Mouse (Mus musculus) limb, embryonic 11.5 days (tissue): Measurements from ENCODE around the gene Rab7. TPM values are rescaled to one million over a fixed set of nuclear protein-coding genes. Genes with fewer than 3 reads are reported as not detected.

ENCODE experiments used
- ATAC-seq: fragments of 200-750 bp; cut with Nextera tagmentation; 2 replicates; pipeline ENCODE4 v1.8.0; 2017; ENCODE audit warnings: low read depth; ENCODE audit not compliant: insufficient number of reproducible peaks, low FRiP score, low TSS enrichment
- DNase-seq: peaks from one replicate; pipeline ENCODE4 v3.0.0-alpha.2; 2015; ENCODE audit warnings: low spot score
- H3K27ac ChIP-seq: fragments of 300-500 bp; sonication (generic); replicated peaks from 2 replicates; pipeline ENCODE4 v1.5.1; 2014; ENCODE audit warnings: low read depth, mild to moderate bottlenecking, low read length
- H3K27me3 ChIP-seq: fragments of 300-500 bp; sonication (generic); 2 replicates; pipeline ENCODE4 v1.6.1; 2014; ENCODE audit warnings: mild to moderate bottlenecking, low read length, mixed read lengths; ENCODE audit not compliant: control insufficient read depth, insufficient read depth
- H3K36me3 ChIP-seq: fragments of 300-500 bp; sonication (generic); 2 replicates; pipeline ENCODE4 v1.6.1; 2014; ENCODE audit warnings: mild to moderate bottlenecking, low read length, moderate library complexity, mixed read lengths; ENCODE audit not compliant: control insufficient read depth, insufficient read depth
- H3K4me1 ChIP-seq: fragments of 300-500 bp; sonication (generic); 2 replicates; pipeline ENCODE4 v1.6.1; 2014; ENCODE audit warnings: low read length, mixed read lengths; ENCODE audit not compliant: control insufficient read depth, insufficient read depth
- H3K4me2 ChIP-seq: fragments of 300-500 bp; sonication (generic); 2 replicates; pipeline ENCODE4 v1.6.1; 2014; ENCODE audit warnings: low read depth, mild to moderate bottlenecking, moderate library complexity; ENCODE audit not compliant: severe bottlenecking
- H3K4me3 ChIP-seq: fragments of 300-500 bp; sonication (generic); 2 replicates; pipeline ENCODE4 v1.5.1; 2014; ENCODE audit warnings: low read depth, low read length
- H3K9ac ChIP-seq: fragments of 300-500 bp; sonication (generic); 2 replicates; pipeline ENCODE4 v1.6.1; 2014; ENCODE audit warnings: mild to moderate bottlenecking, low read length
- H3K9me3 ChIP-seq: fragments of 300-500 bp; sonication (generic); 2 replicates; pipeline ENCODE4 v1.6.1; 2016; ENCODE audit warnings: low read length; ENCODE audit not compliant: control insufficient read depth
- WGBS: fragments of 180-500 bp; shearing (Covaris S2); extraction: QIAGEN DNeasy Blood & Tissue Kit; methylation state at CpG from one replicate; pipeline ENCODE4 v1.1.7; 2014; 5-methylcytosine and 5-hydroxymethylcytosine counted together
- polyA plus RNA-seq: library from polyadenylated mRNA; unstranded; fragments of >200 nt; fragmentation: Nextera tagmentation; extraction: Ambion mirVana; gene quantifications from 2 replicates; pipeline ENCODE4 v1.2.1, GENCODE M21; 2014

Rab7 gene
- polyA plus RNA-seq, 1 experiment from 2014 or later = 216 TPM

DNA sequence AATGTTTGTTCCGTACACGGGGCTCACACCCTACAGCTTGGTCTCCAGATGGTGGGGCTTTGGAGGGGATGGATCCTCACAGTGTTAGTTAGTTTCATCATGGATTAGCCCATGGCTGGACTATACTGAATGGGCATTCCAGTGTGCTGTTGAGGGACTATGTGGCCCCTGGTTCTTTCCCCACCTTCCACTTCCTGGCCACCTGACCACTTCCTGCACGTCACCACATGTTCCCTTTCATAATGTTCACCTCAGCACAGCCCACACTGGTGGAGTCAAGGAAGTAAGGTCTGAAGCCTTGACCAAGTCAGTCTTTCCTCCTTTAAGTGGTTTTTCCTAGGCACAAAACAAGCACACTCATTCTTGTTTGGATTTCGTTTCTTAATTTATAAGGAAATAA, 15.5 kb upstream of the Rab7 start:
- no peak for ATAC-seq
- DNase-seq = no peak
- H3K9ac ChIP-seq = no peak overlapping the region
- no peaks in the 10 kb centered on the region for H3K27me3 ChIP-seq
- H3K4me2 ChIP-seq = no peak overlapping the region
- H3K4me1 ChIP-seq = no peaks in the 10 kb centered on the region
- H3K9me3 ChIP-seq = no peaks in the 10 kb centered on the region
- WGBS = 86% methylated on average over 4 of the region's 4 CpGs
- H3K27ac ChIP-seq = no peak overlapping the region
- no peak overlapping the region for H3K4me3 ChIP-seq
- no peaks in the 10 kb centered on the region for H3K36me3 ChIP-seq

DNA sequence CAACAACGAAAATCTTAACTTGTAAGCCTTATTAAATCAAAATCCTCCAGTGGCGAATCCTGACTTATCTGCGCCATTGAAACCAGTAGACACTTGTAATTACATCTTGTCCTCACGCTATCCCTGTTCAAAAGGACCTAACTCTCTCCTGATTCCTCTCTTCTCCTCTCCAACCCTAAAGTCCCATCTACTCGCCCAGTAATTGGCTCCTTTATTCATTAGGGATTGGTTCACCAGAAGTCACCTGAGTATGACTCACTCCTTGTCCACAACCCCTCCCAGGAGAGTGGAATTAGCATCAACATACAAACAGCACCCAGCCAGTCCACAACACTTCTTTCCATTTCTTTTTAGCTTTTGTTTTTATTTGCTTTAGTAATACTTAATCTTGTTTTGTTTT, 14.8 kb upstream of the Rab7 start:
- WGBS = 78% methylated on average over 5 of the region's 5 CpGs
- H3K4me3 ChIP-seq = no peak overlapping the region
- no peak for DNase-seq

DNA sequence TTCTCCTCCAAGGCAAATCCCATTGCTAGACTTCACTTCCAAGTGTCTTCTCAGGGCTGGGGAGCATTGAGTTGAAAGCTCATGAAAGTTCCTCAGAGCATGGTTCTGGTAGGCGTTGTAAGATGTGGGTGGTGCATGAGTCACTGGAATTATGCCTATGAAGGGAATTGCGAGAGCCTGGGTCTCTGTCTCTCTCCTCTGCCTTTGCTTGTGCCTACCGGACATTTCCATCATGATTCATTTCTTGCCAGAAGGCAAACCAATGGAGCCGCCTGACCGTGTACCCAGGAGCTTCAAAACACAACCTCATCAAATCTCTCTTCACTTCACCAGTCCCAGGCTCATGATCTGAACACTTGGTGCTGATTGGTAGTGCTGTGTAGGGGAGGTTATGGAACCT, 11.8 kb upstream of the Rab7 start:
- no peak overlapping the region for H3K4me2 ChIP-seq
- no peak overlapping the region for H3K27ac ChIP-seq
- no peak overlapping the region for H3K9ac ChIP-seq
- no peaks in the 10 kb centered on the region for H3K9me3 ChIP-seq
- no peaks in the 10 kb centered on the region for H3K4me1 ChIP-seq
- no peaks in the 10 kb centered on the region for H3K36me3 ChIP-seq
- no peak for DNase-seq
- ATAC-seq = no peak
- no peaks in the 10 kb centered on the region for H3K27me3 ChIP-seq
- 86% methylated on average over 5 of the region's 5 CpGs for WGBS
- H3K4me3 ChIP-seq = no peak overlapping the region

More for the DNA sequence above, 14.8 kb upstream of the Rab7 start:
- H3K27me3 ChIP-seq = no peaks in the 10 kb centered on the region
- H3K36me3 ChIP-seq = no peaks in the 10 kb centered on the region
- no peaks in the 10 kb centered on the region for H3K9me3 ChIP-seq
- H3K27ac ChIP-seq = no peak overlapping the region
- no peak overlapping the region for H3K9ac ChIP-seq
- no peaks in the 10 kb centered on the region for H3K4me1 ChIP-seq
- no peak overlapping the region for H3K4me2 ChIP-seq
- no peak for ATAC-seq

DNA sequence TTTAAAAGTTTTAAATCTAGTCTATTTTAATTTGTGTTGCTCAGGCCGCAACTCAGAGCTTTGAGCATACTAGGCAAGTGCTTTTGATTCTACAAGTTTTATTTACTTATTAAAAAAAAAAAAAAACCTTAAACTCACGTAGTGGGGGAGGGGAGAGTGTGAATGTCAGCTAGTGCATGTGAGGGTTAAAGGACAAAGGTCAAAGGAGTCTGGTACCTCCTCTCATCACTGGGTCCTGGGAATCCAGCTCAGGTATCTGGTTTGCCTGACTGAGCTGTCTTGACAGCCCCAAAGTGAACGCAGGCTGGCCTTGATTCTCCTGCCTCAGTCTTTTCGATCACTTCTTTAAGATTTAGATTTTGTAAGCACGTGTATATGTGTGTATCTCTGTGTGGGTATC, 10.6 kb upstream of the Rab7 start:
- no peaks in the 10 kb centered on the region for H3K36me3 ChIP-seq
- no peak overlapping the region for H3K4me2 ChIP-seq
- no peak for DNase-seq
- no peak overlapping the region for H3K9ac ChIP-seq
- 79% methylated on average over 5 of the region's 5 CpGs for WGBS
- H3K4me1 ChIP-seq = no peaks in the 10 kb centered on the region
- no peak for ATAC-seq
- no peaks in the 10 kb centered on the region for H3K27me3 ChIP-seq
- no peak overlapping the region for H3K27ac ChIP-seq
- no peaks in the 10 kb centered on the region for H3K9me3 ChIP-seq
- no peak overlapping the region for H3K4me3 ChIP-seq

DNA sequence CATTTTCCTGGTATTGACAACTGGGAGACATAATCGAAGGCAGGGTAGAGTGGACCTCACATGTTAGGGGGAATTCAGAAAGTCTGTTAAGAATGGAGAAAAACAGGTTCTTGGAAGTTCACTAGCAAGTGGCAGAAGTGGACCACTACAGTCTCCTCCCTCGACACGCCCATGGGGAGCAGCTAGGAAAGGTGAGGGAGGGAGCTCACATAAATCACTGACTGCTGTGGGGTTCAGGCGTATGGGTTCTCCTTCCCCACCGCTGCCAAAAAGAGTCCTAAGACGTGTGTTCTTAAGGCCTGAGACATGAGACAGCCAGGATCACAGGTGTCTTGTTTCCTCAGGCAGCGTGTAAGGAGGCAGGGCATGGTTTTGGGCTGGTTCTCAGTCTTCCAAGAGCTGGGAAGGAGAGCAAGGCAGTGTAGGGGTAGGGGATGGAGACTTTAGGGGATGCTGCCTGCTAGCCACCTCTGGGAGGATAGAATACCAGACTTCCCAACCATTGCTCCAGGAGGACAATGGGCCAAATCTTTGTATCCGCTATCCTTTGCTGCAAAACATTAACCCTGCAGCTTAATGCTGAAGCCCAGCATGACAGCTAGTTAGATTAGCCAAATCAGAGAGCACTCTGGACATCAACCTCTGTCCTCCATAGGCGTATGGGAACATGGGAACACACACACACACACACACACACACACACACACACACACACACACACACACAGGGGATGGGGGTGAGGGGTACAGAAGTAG, 9.2 kb upstream of the Rab7 start:
- WGBS = 48% methylated on average over 9 of the region's 9 CpGs
- no peak overlapping the region for H3K4me3 ChIP-seq
- no peaks in the 10 kb centered on the region for H3K4me1 ChIP-seq
- H3K9me3 ChIP-seq = no peaks in the 10 kb centered on the region
- no peak overlapping the region for H3K4me2 ChIP-seq
- no peak for ATAC-seq
- no peaks in the 10 kb centered on the region for H3K36me3 ChIP-seq
- H3K27me3 ChIP-seq = no peaks in the 10 kb centered on the region
- H3K9ac ChIP-seq = no peak overlapping the region
- H3K27ac ChIP-seq = no peak overlapping the region
- DNase-seq = no peak

DNA sequence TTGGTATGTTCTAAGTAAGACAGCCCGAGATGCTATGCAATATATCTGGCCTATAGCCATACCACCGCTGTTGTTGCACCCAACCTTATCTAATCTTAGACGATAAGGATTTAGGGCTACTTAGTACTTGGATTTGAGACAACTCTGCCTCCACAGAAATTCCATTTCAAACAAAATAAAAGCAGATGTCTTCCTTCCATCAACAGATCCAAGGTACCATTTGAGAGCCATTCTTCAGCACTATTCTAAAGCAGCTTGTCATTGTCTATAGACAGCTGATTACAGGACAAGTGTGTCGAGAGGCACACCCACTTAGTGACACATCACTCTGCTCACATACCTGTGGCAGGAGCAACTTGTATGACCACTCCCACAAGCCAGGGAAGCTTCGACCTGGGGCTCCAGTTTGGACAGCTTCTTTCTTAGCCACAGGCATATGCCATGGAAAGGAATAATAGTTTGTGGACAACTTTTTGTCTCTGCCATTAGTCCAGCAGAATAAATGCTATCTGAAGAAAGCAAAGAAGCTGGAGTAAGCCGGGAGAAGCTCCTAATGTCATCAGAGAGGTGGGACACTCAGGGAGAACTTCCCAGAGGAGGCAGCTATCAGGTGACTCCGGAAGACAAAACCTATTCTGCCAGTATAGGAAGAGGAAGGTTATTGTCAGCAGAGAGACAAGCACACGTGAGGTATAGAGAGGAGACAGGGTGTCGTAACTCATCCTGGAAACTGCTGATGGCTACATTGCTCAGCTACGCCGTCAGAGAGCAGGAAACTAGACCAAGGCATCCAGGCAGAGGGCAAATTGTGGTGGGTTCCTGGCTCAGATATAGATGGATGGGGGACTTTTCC, 8.4 kb upstream of the Rab7 start:
- DNase-seq = no peak
- Histone ChIP-seq H3K27ac (no peak overlapping the region), H3K36me3 (no peaks in the 10 kb centered on the region), H3K27me3 (no peaks in the 10 kb centered on the region), H3K9me3 (no peaks in the 10 kb centered on the region), H3K4me2 (no peak overlapping the region), H3K4me3 (no peak overlapping the region), H3K4me1 (no peaks in the 10 kb centered on the region), H3K9ac (no peak overlapping the region)
- WGBS = 64% methylated on average over 11 of the region's 11 CpGs
- no peak for ATAC-seq

DNA sequence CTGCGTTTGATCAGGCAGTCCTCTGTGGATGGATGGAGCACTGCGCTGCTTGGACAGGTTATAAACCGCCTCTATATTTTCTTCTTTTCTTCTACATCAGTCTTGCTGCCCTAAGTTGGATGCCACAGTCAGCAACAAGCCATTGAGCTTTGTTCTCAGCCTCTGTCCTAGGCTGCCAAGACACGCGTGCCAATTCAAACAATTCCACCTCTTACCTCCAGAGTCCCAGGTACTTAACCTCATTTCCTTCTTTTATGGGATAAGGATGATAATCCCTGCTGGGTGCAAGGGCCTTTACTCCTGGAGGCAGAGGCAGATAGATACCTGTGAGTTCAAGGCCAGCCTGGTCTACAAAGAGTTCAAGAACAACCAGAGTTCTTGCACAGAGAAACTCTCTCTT, 6.1 kb upstream of the Rab7 start:
- WGBS = 87% methylated on average over 5 of the region's 5 CpGs
- ATAC-seq = no peak
- H3K9me3 ChIP-seq = no peaks in the 10 kb centered on the region

DNA sequence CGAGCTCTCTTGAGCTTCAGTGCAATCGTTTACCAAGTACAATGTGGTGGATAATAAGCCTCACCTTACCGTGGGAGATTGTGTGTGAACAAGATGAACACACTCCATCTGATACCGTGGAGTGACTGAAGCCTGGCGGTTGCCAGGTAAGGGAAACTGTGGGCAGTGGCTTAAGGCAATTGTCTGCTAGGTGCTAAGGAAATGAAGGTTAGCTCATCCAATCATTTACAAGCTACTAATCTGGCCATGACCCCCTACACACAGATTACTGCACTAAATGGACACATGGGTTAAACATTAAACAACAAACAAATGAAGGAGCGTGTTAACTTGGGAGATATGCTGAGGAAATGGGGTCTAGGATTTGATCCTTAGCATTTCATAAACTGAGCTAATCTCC, 3.9 kb upstream of the Rab7 start:
- ATAC-seq (no peak), DNase-seq (no peak)
- 80% methylated on average over 6 of the region's 6 CpGs for WGBS
- Histone ChIP-seq H3K9ac (no peak overlapping the region), H3K9me3 (no peaks in the 10 kb centered on the region), H3K36me3 (no peaks in the 10 kb centered on the region), H3K27ac (no peak overlapping the region), H3K27me3 (no peaks in the 10 kb centered on the region), H3K4me2 (no peak overlapping the region), H3K4me1 (peaks cover 4% of the 10 kb centered on the region), H3K4me3 (no peak overlapping the region)

More for the DNA sequence above, 6.1 kb upstream of the Rab7 start:
- DNase-seq = no peak
- no peak overlapping the region for H3K4me2 ChIP-seq
- no peaks in the 10 kb centered on the region for H3K4me1 ChIP-seq
- H3K36me3 ChIP-seq = no peaks in the 10 kb centered on the region
- no peak overlapping the region for H3K4me3 ChIP-seq
- H3K9ac ChIP-seq = no peak overlapping the region
- H3K27ac ChIP-seq = no peak overlapping the region
- H3K27me3 ChIP-seq = no peaks in the 10 kb centered on the region
